Mouse (Mus musculus): ENCODE measurements around the gene Tex2.
A peak's percentile ranks its signal among the peaks of the same experiment; 100 is the strongest.
"Not testable (repeated sequence)": the region's sequence is repeated elsewhere in the genome, so short reads cannot be mapped to it uniquely, and the experiment has no call there.

The Tex2 gene

DNA sequence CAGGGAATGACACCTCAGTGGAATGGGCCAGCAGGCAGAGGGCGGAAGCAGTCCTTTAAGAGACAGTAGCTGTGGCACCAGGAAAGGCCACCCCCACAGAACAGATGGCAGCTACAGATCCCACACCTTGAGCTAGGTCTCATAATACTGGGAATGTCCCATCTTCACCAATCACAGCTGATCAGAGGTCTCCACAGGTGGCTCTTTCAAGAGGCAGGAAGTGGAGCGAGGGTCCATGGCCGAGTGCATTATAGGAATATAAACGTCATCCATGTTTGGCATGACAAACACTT, 109.9 kb downstream of the Tex2 start:
- DNase-seq, result no peak

DNA sequence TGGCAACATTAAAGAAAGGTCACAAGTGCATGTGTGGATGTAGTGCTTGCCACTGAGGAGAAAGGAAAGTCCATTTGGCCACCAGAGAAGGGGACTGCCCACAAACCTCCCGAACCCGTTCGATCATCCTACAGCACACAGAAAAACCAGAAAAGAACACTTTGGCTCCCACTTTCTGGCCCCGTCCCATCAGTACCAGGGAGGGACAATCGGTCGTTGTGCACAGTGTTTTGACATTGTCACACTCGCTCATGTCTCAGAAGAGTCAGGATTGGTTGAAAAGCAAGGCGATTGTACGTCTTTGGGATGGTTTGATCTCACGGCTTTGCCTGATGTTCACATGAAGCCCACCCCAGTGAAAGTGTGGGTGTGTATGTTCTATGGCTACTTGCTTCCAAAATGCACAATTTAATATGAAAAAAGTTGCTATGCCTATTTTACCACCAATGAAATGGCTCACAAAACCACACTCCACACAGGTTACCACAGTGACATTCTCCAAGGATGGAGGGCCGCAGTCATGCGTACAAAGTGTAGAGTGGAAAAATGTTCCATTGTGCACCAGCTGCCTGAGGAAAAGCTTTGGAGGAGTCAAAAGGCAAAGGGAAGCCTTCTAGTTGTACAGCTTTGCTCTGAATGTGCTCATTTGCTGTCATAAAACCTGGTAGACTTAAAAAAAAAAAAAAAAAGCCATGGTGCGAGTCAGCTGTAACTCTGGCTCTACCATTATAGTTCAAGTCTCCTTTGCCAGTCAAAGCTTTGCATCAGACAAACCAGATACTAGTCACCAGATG, 110.4 kb downstream of the Tex2 start:
- DNase-seq, result no peak

DNA sequence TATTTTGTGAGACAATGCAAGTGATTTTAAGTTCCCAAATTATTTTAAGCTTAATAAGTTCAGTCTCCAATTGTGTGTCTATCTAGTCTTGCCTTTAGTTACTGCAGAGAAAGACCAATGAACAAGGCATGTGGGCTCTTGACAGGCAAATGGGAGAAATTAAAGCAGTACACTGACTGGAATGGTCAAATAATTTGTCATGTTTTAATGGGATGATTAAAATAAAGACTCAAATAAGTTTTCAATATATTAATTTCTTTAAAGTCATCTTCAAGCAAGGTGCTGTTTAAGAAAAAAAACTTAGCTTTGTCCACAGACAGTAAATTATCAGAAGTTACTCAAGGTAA, 111.1 kb downstream of the Tex2 start:
- no peak for DNase-seq

DNA sequence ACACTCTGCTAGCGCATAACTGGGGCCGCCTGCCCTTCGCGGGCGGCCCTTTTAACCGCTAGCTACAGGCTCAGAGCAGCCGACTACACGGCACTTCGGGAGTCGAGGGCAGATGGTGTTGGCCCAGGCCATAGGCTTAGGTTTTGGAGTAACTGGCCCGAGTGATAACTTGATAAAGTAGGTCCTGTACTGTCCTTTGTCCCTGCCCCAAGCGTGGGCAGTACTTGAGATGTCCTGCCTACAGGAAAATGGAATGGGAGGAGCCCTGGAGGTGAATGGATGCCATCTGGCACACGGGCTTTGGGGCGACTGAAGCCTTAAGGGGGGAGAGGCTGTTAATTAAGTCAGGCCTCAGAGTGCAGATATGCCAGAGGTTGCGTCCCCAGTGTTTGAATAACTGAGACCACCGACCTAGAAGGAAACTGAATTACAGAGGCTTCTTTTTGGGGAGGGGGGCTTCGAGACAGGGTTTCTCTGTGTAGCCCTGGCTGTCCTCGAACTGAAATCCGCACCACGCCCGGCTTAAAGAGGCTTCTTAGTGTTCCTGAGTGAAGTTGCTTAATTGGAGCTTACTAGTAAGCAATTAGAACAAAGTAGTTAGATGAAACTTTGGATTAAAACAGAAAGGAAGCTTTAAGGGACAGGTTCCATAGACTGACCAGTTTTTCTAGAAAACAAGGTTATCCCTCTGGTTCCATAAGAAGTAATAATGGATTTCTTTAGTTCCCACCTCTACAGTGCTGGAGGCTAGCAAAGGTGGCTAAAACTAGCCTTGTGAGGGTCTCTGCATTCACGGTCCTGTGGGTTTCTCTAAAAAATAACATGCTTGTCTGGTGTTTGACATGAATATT, 111.7 kb downstream of the Tex2 start:
- peak; percentile 70 to 88 for DNase-seq

DNA sequence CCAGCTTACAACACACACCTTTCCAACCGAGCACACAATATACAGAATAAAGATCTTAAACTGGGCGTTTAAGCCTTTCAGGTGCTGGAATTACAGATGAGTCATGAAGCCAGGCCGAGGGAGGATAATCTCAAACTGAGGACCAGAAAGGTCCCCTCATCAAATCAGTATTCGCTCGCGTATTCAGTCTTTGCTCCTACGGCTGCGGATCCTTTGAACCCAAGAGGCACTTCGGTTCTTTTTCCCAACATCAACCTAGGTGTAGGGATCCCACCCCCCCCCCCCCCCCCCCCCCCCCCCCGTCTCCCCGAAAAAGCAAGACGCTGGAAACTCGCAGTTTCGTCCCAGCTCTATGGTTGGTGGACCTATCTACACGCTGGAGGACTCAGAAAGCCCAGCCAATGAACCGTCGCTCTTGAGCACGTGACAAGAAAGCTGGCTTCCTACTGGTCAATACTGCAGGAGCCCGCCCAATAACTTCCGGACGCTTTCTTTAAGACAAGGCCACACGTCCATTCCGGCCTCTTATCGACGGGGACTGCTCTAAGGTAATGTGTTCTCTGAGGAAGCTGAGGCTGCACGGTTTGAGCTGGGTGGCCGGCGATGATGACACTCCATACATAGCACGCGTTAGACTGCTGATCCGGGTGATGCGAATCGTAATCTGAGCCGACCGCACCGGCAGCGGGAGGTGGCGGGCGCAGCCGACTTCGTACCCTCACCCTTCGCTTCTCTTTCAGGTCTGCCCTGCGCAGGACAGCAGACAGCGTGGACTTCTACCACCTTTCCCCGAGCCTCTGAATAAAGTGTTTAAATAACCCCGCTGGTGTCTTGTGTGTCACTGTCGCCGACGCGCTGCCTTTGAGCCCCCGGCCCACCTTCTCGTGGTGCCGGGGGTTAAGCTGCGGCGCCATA, 112.6 kb downstream of the Tex2 start:
- DNase-seq, result peak; percentile 97 to 98

DNA sequence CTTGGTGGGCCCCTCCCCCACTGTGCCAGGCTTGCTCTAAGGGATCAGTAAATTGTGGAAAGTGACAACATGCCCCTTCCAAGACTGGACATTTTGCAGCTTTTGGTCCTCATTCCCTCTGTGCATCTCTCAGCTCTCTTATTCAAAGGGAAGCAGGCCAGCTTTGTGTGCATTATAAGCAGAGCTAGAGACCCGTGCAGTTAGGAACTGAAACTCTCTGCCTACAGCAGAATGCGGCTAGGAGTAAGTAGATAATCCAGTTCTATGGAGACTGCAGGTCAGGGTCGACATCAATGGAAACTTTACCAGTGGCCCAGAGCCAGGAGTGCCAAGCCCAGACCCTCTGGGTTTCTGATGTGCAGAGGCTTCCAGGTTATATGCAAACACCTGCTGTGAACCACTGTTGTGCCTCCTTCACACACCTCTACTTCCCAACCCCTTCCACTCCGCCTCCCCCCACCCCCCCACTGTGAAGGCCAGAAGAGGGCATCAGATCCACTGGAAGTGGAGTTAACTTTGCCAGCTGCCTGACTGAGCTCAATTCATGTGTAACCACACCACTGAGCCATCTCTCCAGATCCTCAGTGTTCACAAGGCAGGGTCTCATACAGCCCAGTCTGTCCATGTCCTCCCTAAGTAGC, 114.4 kb downstream of the Tex2 start:
- no peak for DNase-seq

DNA sequence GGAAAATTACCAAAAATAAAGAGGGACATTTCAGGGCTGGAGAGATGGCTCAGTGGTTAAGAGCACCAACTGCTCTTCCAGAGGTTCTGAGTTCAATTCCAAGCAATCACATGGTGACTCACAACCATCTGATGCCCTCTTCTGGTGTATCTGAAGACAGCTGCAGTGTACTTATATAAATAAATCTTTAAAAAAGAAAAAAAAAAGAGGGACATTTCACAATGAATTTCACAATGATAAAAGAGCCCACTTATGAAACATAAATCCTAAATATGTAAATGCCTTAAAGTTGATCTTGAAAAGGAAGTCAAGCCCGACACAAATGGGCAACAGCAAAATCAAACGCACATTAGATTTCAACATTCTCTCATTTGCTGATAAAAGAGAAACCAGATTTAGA, 115.3 kb downstream of the Tex2 start:
- DNase-seq, result no peak

DNA sequence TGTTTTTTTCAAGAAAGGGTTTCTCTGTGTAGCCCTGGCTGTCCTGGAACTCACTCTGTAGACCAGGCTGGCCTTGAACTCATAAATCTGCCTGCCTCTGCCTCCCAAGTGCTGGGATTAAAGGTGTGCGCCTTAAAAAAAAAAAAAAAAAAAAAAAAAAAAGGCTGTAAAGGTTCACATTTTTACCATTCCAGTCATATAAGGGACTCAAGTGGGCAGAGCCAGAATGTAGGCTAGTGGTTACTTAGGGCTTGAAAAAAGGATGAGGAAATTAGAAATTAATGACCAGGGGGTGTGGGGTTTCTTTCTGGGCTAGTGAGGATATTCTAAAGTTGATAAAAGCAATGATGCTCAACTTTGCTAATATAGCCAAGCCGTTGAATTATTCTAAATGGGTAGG, 116.2 kb downstream of the Tex2 start:
- not testable (repeated sequence) for DNase-seq

DNA sequence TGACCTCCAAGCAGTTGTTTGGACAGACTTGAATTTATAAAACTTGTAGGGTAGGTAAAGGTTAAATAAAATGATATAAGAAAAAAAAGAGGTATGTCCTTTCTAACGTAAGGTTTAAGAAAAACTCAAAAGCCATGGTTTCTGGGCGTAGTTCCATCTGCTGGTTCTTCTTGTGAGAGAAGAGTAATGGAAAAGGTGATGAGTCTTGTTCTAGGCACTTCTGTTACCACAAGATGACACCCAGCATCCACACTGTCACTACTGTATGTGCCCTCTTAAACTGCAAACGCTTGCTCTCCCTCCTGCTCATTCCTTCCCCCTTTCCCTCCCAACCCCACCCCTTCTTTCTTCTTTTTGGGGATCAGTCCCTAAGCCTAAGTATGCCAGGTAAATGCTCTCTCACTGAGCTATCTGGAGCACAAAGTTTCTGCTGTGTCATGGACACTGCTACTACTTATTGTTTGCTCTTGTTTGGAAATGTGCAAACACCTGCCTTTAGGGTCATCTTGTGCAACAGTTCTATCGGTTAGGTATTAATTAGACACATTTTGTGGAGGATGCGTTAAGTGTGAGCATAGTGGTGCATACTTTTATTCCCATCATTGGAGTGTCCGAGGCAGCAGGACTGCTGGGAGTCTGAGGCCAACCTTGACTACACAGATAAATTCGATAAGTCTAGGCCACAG, 120.1 kb downstream of the Tex2 start:
- no peak for DNase-seq

DNA sequence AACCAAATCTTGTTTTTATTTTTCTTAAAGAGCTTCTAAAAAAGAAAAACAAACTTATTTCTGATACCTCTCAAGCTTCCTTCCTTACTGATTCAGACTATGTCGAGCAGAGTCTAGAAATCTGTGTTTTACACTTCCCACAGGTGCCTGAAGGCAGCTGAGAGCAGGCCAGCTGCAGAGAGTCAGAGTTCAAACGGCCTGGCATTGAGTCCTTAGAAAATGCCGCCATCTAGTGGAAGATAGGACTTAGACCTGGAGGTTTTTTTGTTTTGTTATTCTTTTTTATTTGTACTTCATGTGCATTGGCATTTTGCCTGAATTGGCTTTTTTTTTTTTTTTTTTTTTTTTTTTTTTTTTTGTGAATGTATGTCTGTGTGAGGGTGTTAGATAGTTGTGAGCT, 121.8 kb downstream of the Tex2 start:
- peak; percentile 78 to 79 for DNase-seq

DNA sequence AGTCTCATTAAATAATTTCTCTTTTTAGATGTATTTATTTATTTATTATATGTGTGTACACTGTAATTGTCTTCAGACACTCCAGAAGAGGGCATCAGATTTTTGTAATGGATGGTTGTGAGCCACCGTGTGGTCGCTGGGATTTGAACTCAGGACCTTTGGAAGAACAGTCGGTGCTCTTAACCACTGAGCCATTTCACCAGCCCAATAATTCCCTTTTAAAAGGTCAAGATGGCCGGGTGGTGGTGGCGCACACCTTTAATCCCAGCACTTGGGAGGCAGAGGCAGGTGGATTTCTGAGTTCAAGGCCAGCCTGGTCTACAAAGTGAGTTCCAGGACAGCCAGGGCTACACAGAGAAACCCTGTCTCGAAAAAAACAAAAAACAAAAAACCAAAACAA, 122.6 kb downstream of the Tex2 start:
- not testable (repeated sequence) for DNase-seq

DNA sequence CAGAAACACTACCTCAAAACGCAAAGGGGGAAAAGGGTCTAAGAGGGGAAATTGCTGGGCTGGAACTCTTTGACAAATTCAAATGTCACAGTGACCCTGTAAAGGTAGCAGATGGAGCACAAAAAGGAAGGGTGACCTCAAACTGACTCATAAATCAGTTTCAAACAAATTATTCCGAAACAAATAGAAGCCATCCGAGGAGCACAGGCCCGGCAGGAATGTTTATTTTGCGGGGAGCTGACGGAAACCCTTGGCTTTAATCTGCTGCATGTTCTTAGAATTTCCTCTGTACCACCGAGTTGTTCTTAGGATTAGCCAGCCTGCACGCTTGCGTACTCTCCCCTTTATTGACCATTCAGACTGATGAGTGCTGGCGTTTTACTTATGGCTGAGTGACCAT, 123.2 kb downstream of the Tex2 start:
- DNase-seq, result no peak

DNA sequence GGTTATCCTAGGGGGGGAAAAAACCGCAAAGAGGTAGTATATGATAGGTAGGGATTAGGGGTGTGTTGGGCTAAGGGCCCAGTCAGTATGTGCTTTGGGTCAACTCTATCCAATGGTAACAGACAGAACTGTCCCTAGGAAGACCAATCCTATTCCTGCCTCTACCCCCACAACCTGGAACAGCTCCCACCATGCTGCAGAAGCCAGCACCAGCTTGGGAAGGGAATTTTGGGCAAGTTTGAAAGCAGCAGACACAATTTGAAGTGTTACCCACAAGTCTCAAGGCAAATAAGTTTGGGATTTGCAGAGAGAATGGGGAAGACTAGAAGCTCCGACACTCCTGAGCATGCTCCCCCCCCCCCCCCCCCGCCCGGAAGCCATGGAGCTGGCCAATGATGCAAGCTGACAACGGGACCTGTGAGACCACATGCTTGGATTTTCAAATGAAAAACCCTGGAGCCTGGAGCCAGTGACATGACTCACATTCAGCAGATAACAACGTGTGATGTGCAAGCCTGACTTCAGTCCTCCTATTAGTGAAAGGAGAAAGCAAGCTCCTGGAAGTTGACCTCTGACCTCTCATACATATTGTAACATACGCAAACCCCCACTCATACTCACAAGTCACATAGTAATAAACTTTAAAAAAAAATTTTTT, 124.1 kb downstream of the Tex2 start:
- no peak for DNase-seq

DNA sequence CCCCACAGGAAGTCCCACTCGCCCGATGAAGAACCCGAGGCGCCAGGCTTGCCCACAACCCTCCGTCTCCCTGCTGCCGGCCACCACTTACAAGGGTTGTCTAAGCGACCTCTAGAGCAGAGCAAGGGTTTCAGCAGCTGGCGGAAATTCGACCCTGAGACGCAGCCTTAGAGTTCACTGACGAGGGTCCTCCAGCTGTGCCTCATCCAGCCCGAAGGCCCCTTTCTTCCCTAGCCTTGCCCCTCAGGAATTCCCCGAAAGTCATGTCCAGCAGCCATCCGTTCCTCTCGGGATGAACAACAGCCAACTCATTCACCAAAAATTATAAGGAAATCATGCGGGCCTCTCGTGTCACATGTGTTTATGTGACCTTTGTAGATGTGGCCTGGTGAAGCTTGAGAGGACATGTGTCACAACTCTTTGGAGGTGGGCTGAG, 125.1 kb downstream of the Tex2 start:
- DNase-seq, result no peak

DNA sequence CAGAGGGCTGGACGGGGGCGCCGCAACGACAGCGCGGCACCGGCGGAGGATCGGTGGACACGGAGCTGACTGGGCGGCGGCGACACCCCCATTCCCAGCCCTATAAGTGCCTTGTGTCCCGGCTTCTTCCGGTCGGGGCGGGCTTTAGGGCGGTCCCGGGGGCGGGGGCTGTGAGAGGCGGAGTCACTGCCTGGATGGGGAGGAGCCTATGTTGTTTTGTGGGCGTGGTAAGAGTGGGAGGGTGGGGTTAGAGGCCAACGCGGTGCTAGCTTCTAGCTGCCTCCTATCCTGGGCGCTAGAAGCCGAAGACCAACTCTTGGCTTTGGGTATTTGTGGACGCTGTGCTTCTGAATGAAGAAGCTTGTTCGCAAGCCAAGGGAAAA, 125.5 kb downstream of the Tex2 start, which contains the start of gene Ern1:
Ern1 (minus strand) TSS at position 120 of the 383 bp plus-strand sequence.
- DNase-seq, result peak; percentile 96 to 97

DNA sequence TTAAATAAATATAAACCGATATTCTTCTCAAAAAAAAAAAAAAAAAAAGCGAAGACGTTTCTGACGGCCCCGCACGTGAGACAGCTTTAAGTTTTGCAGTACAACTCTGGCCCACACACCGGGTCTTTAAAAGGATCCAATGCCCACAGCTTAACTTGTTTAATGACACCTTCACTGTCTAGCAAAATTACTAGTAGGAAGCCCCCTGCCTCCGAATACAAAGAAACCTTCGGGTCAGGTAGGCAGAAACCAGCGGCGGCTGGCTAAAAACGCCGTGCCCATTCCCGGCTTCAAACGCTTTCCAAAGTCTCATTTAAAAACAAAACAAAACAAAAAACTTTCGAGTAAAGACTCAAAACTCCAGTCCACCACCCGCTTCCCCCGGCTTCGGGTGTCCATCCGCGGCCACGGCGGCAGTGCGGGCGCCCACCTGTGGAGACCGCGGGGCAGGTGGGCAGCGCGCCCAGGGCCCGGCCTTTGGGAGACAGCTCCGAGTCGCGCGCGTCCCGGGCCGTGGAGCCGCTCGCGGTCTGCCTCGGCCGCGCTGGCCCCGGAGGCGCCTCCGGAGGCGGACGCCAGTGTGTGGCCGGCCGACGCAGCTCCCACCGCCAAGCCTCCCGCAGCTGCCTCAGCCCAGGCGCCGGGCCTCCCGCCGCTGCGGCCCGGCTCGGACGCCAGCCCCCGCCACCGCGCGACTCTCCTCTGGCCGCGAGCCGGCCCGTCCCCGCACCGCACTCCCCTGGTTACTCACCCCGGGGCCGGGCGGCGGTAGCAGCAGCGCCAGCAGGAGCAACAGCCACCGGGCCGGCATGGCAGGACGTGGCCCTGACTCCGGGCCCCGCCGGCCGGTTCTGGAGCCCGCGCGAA, 126.1 kb downstream of the Tex2 start:
- peak; percentile 69 to 83 for DNase-seq

DNA sequence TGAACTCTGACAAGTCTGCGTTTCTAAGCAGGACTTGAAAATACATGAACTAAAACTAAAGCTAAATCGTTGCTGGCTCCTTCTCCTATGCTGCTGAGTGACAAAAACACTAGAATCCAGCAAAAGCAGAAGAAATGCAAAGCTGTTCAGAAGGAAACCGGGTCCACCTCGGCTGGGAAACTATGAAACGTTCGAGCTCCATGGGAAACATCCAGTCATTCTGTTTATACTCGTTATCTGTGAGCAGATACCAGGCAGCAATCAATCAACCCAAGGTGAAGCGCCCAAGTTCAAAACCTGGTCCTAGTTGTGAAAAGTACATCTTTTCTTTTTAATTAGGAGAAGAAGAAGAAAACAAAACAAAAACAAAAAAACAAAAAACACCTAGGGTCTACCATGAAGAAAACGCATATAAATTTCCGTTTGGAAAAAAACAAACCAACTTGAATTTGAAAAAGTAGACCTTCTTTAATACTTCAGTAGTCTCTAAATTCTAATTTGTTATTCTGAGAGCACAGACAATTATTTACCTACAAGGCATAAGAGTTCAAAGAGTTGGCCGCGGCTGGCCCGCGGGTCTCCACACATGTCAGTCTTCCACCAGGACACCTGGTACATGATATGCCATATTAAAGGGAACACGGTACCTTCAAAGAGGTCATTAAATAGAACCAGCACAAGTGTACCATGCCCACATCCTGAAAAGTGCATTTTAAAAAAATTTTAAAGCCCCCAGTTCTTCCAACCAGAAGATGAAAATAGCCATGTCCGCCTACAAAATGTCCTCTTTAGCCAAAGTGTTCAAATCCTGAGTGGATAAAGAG, 127.0 kb downstream of the Tex2 start:
- no peak for DNase-seq

DNA sequence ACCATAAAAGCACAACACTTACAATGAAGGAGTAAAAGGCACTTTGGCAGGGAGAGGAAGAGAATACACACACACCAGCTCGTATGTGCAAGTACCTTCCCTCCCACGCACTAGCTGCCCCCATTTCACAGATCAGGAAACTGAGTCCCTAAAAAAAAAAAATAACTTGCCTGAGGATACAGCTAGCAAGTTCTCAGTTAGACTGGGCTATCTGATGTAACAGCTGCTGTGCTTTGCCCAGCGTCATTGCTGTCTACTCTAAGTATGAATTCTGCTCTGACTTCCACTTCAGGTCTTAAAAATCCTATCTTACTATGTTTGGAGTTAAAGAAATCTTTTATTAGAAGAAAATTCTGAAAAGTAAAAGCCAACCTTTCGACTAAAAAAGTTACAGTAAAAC, 127.6 kb downstream of the Tex2 start:
- no peak for DNase-seq

DNA sequence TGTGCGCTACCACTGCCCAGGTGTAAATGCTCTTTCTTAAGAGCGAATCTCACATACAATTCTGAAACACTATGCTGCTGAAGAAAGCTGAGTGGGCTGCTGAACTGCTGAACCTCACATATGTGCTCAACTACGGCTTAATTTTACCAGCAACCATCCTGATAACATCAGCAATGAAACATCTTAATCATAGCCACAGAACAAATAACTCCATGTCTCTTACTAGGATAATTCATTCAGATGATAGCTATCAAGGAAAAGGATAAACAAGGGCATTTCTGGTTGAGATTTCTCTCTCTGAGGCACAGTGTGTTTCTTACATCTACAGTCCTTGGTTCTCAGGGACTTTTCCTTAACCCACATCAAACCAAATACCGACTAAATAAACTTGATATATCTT, 128.3 kb downstream of the Tex2 start:
- DNase-seq, result no peak

DNA sequence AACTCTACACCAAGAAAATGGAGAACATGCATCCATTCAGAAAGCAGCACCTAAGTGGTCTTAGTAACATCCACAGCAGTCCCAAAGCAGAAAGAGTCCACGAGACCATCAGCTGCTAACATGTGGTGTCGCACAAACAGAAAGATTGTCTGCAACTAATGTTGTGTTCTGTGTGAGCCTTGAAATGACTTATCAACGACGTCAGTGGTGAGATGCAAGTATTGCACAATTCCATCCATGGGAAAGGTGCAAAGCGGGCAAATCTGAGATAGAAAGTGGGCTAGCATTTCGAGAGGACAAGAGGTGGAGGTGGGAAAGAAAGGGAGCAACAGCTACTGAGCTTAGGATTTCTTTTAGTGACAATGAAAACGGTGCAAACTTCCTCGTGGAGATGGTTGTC, 130.4 kb downstream of the Tex2 start:
- no peak for DNase-seq

Measured in kidney, postnatal 25 days (tissue).